Mouse (Mus musculus) embryo, embryonic 10 days (tissue): ENCODE measurements around the gene Hectd4.
"Not testable (repeated sequence)": the region's sequence is repeated elsewhere in the genome, so short reads cannot be mapped to it uniquely, and the experiment has no call there.

ENCODE experiments used
- DNase-seq: peaks from one replicate; pipeline ENCODE4 v3.0.0-alpha.2; 2015; ENCODE audit warnings: low spot score

The Hectd4 gene

DNA sequence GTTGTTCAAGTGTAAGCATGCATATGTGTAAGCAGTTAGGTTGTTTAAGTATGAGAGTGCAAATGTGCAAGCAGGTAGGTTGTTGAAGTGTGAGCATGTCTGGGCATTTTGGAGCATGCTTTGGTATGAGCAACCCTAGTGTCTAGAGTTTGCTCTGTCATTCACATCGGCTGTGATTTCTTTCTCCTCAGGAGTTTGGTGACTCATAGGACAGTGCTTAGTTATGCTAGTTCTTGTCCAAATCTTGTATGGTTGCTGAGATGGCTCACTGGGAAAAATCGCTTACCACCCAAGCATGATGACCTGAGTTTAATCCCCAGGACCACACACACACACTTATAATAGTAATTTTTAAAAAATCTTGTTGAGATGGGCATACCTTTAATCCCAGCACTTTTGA lies 67.2 kb downstream of the Hectd4 start:
- DNase-seq, result no peak

DNA sequence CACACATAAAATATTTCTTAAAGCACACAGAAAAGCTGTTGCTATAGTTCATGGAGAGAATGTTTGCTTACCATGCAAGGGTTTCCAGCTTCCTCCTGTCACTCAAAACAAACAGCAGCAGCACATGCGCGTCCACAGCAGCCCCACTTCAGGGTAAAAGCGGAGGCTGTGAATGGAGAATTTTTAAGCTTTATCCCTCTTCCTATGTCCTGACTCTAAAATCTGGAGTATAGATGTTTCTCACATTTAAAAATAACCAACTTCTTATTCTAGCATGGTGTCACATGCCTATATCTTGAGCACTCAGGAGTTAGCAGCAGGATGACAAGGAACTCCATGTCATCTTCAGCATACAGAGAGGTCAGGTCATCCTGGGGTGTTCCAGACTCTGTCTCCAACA lies 70.3 kb downstream of the Hectd4 start:
- DNase-seq, result no peak

DNA sequence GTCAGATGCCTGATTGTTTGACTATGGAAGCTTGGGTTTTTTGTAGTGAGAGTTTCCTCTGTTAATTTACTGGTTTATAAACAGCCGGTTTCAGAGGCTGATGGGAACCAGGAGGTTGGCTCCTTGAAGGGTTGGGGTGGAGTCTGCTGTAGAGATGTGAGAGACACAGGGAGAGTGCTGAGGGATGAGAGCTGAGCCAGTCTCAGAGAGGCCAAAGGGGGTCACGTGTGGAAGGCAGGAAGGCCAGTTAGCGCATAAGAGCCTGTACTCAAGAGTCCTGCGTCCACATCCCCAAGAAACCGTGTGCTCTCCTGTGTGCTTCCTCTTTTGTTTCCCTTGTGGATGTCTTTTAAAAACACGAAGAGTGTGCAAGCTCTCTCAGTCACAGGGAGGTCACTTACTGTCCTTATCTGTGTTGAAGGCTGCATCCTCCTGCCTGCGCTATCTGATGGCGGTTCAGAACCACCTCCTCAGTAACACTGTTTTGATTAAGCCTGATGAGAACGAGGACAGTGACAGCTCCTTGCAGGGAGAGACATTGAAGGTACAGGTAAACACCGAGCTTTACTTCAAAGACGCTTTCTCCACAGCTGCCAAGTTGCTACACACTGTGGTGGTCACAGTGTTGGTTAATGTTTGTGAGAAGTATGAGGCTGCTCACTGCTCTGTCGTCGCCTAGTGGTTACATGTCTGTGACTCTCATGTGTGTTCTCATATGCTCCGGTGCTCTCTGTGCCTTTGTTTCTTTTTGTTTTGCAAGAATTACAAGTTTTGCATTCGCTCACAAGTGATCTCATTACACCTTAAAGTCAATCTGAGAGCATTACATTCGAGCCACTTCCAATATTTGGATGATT lies 72.5 kb downstream of the Hectd4 start:
- DNase-seq, result no peak

DNA sequence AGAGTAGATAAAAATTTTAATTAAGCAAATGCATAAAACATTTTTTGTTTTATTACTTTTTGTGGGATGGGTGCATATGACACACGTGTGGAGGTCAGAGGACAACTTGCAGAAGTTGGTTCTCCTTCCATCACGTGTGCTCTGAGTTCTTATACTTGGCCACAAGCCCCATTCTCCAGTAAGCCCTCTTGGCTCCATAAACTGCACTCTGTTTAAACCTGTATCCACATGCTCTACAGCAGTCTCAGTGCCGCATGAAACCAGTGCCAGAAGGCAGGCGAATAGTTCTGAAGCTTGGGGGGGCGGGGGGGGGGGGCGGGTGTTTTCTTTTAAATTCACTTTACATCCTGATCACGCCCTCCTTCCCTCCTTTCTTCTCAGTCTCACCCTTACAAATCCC lies 85.0 kb downstream of the Hectd4 start:
- no peak for DNase-seq

DNA sequence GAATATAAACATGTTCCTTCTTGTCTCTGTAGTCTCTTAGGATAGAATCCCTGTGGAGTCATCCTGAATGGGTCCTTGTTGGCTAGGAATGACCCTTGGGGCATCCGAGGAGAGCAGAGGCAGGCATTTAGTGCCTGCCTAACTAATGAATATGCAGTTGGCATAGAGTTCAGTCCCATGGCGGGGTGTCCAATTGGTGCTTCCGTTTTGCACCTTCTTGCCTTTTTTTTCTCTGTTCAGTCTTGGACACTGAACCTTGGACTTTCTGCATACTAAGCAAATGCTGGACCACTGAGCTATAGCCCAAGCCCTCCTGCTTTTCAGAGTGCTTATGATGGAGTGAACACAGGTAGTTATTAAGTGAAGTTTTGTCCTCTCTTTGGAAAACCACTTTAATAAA lies 87.6 kb downstream of the Hectd4 start:
- no peak for DNase-seq

DNA sequence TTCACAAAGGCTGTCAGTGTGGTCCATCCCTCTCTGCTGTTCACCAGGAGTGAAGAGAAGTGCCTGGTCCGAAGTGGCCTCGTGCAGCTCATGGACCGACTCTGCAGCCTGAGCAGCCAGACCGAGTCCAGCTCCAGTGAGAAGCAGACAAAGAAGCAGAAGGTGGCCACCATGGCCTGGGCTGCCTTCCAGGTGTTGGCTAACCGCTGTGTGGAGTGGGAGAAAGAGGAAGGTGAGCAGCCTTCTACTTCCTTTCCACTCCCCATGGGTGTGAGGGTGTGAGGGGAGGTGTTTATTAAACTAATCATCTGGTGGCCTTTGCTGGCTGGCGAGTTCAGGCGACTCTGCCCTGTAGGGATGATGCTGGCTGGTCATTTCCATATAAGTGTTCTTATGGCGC lies 91.6 kb downstream of the Hectd4 start:
- DNase-seq, result no peak

DNA sequence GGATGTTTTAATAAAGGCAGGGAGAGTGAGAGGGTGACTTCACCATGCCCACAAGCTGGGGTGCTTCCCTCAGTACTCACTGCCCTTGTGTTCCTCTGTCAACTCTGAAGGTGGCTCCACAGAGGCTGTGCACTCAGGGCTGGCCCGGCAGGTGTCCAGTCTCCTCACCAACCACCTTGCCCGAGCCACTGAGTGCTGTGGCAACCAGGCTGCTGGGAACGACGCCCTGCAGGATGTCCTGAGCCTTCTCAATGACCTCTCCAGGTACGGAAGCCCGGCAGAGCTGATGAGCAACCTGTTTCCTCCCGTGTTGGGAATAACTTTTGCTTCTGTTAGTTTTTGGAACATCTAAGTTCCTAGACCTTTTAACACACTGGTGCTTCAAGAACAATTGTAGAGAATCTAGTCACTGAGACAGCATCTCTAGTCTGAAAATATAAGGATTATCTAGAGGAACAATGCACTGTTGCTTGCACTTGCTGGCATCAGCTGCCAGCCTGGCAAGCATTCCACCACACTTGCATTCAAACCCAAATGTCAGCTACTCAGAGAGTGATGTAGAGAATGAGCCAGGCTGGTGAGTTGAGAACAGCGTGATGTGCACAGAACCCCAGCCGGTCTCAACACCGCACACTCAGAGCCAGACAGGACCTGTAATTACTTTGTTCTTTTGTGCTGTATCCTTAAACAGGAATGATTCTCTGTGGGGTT lies 93.9 kb downstream of the Hectd4 start:
- DNase-seq, result no peak

DNA sequence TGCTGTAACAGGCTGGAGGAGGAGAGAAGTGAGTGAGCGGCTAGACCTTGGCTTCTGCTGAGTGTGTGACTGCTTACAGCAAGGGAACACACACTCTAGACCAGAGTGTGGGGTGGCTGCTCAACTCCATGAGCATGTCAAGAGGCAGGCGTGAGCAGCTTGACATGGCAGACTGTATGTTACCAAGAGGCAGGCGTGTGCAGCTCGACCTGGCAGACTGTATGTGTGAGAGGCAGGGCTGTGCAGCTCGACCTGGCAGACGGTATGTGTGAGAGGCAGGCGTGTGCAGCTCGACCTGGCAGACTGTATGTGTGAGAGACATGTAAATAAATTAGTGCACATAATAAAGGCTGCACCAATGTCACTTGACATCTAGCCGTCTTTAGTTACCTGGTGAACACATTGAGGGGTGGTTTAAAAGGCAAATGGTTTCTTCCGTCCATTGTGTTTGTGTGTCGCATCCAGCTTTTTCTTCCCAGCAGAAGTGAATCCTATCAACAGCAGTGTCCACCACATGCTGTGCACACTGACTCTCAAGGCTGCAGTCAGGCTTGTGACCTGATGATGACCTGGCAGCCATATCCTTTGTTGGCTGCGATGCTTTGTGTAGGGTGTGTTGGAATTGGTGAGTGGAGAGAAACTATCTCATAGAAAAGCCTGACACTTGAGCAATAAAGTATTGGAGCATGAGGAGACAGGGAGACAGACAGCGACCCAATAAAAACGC lies 106.2 kb downstream of the Hectd4 start:
- DNase-seq, result peak; percentile 44

DNA sequence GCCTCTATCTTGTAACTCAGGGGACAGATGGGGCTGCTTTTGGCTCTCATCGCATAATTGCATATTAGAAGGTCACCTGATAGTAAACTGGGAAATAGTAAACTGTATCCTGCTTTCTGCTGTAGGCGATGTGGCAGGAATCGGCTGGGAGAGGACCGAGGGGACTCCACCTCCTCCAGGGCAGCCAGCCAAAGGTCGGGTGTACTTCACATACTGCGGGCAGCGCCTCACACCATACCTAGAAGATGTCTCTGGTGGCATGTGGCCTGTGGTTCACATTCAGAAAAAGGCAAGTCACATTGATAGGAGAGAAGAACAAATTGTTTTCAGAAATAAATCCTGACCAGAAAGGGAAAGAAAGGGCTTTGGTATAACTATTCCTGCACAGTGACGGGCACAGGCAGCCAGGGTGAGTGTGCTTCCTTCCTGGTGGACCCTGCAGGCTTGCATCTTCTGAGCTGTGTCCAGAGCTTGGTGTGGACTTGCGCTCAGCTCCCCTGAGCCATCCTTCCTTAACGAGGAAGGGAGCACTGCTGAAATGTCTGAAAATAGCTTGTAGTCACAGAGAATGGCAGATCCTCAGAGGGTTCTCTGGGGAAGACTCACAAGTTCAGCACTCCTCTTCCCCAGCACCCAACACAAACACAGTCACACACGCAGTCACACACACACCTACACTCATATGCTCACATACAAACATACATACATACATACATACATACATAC lies 109.5 kb downstream of the Hectd4 start:
- DNase-seq, result no peak

DNA sequence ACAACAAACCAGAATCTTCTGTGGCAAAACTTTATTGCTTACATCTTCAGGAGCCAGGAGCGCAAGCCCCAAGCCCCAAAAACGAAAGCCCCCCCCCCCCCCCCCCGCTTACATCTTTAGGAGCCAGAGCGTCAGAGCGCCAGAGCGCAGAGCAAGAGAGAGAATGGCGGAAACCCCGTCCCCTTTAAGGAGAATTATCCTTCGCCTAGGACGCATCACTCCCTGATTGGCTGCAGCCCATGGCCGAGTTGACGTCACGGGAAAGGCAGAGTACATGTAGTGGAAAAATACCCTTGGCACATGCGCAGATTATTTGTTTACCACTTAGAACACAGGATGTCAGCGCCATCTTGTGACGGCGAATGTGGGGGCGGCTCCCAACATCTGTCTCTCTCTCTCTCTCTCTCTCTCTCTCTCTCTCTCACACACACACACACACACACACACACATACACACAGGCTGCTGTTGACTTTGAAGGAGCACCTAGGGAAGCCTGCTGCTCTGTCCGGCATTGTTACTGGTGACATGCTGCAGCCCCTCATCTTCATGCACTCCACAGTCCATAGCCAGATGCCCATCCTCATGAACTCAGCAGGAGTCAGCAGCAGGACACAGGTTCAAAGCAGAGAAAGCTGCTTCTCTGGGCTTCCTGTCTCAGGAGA lies 110.3 kb downstream of the Hectd4 start:
- not testable (repeated sequence) for DNase-seq

DNA sequence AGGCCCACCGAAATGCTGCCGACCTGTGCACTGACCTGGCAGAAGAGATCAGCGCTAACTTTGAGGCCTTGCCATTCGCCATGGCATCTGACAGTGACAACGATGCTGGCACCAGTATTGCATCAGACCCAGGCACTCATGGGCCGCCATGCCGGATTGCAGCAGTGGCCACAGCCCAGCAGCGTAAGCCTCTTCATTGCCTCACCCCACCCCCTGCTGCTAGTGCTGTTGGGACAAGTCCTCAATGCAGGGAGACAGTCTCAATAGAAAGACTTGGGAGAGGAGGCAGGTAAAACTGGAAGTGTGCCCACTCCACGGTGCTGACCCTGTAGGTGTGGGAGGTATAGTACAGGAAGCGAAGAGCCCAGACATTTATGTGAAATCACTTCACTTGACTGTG lies 111.7 kb downstream of the Hectd4 start:
- no peak for DNase-seq

DNA sequence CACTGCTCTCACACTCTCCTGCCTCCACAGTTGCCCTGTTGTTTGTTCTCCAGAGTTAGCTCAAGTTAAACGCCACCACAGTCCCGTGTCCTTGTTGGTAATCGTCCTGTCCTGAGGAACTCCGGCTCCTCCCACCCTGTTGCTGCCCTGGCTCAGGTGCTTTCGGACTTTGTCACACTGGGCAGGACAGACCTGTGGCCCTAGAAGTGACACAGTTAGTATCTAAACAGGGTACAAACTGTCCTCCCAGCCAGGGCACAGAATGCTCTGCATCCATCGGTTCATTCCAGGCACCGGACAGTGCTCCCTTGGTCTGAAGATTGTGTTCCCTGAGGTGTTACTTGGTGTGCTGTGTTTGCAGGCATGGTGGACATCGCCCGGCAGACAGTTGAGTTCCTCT lies 114.0 kb downstream of the Hectd4 start:
- DNase-seq, result no peak

DNA sequence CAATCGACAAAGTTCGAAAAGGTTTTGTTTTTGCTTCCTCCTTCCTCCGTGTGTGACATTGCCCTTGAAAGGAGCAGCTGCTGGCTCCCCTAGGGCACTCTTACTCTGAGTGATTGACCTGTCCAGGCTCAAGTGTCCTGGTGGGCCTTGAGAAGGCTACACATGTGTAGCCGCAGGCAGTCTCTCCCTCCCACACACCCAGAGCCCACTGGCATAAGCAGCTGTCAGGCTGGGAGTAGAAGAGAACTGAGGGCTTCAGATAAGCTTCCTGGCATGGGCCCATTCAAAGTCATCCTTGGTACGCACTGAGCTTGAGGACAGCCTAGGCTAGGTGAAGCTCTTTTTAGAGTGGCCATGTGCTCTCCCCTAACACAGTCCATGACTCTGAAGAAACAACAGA lies 114.4 kb downstream of the Hectd4 start:
- no peak for DNase-seq

DNA sequence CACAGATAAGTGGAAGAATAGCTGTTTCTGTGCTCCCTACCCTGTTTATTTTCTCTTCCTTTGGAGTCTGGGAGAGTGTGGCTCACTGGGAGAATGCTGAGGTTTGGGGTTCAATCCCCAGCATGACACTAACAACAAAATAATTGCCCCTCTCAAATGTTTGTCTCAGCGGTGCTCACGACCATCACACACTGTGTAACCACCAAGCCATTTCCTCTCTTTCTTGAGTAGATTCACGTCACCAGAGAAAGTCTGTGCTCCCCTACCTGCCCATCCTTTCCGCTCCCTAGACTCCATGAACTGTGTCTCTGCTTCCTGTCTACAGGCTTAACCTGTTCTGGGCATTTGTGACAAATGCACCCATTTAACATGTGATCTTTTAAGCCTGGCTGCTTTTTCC lies 115.4 kb downstream of the Hectd4 start:
- no peak for DNase-seq

DNA sequence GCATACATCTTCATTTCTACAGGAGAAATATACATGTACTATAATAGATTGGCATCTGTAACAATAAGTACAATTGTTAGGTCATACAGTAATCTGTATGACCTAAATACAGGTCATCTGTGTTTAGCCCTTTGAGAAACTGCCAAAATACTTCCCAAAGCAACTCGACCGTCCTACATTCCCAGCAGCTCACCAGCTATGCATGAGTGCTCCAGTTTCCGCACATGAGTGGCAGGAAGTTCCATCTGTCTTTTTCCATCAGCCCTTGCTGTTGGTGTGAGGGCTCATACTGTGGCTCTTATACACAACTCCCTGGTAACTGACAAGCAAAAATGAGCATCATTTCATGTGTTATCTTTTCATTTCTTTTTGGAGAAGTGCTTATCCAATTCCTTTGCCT lies 116.0 kb downstream of the Hectd4 start:
- no peak for DNase-seq

DNA sequence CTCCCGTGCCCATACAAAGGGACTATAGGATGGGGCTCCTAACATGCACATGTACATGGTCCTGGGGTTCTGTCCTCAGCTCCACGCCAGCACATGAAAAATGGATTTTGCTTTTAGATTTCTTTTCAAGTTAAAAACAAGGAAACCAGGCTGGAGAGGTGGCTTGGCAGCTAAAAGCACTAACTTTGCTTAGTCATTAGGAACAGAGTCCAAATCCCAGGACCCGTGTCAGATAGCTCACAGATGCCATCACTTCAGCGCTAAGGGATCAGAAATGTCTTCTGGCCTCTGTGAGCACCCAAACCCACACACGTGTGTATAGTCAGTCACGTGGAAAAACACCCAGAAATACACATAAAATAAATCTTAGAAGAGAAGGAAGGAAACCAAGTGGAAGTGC lies 116.8 kb downstream of the Hectd4 start:
- DNase-seq, result no peak

DNA sequence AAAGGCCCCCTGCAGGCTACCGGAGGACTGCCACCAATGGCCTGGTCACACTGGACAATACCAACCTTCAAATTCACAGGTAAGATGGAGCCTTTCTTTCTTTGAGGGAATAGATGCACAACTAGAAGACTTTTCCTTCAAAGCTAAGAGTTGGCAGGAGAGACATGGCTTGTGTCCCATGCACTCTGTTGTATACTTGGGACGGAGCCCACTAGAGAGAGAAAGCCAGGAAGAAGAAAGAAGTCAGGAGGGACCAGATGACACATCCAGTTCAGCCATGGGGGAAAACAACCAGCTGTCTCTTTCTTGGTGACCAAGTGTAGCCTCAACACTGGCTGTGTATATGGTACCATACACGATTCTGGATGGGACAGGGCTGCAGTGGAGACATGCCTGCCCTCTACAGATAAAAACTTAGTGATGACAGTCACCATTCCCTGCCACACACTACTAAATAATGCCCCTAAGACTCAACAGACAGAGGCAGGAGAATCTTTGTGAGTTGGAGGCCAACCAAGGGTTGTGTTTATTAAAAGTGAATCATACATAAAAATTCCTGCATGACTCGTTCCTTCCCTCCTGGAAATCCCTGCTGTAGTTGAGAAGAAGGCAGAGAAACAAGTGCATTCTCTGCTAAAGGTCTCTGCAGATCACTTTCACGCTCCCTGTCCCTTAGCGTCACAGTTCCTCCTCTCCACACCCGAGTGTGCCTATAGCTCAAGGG lies 119.7 kb downstream of the Hectd4 start:
- no peak for DNase-seq

DNA sequence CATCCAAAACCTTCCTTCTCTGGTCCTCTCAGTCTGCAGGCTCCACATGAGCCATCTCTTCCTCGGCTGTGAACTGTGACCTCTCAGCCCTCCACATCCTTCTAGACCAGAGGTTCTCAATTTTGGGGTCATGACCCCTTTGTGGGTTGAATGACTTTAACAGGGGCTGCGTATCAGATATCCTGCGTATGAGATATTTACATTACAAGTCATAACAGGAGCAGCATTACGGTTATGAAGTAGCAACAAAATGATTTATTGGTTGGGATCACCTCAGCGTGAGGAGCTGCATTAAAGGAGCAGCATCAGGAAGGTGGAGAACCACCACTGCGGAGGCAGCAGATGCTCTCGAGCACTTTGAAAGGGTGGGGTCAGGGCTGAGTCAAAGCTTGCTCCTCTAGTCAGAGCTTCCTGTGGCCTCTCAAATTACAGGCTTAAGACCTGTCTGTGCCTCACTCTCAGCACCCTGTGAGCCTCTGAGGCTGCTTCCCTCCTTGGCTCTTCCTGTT lies 121.0 kb downstream of the Hectd4 start:
- peak; percentile 77 for DNase-seq

DNA sequence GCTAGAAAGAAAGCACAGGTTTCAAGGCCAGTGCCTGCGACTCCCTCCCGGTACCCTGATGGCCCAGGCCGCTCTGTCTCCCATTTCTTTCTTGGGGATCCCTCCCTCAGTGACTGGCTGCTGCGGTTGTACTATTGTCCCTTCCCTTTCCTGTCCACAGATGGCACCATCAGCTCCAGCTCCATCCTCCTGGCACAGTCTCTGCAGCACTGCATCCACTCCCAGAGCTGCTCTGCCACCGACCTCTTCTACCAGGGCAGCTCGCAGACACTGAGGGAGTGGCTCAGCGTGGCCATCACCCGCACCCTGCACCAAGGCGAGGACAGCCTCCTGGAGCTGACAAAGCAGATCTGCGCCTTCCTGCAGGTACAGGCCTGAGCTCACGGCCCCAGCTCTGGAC lies 122.5 kb downstream of the Hectd4 start:
- no peak for DNase-seq

DNA sequence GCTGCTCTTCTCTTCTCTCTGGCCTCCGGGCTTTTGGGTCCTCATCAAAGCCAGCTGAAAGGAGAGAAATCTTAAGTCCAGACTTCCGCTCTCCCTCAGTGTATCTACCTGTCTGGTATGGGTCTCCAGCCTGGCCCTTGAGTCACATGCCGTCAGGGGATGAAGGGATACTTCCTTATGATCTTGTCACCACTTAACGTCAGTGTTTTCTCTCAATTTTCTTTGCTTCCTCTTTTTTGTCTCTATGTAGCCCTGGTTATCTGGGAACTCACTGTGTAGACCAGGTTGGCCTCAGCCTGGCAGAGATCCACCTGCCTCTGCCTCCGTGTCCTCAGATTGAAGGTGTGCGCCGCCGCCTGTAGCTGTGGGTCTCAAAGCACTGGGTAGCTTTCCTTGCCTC lies 124.0 kb downstream of the Hectd4 start:
- DNase-seq, result no peak

DNA sequence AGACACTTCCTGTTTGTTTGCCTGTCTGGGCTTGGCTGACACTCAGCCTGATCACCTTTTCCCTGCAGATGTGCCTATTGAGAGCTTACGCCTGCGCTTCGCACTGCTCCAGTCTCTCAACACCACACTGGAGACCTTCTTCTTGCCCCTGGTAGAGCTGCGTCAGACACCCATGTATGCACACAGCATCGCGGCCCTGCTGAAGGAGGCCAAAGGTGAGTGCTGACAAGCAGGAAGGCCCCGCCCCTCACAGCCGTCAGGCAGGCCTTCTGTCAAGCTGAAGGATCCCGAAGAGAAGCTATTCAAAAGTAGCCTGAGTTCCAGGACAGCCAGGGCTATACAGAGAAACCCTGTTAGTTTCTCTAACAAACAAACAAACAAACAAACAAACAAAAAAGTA lies 139.2 kb downstream of the Hectd4 start:
- DNase-seq, result no peak
